Mouse (Mus musculus) forebrain, embryonic 15.5 days (tissue): ENCODE results near the gene Ndc1. TPM values are rescaled to one million over a fixed set of nuclear protein-coding genes. Genes with fewer than 3 reads are reported as not detected.

ENCODE experiments used
- ATAC-seq: fragments of 200-750 bp; cut with Nextera tagmentation; replicated peaks from 2 replicates; pipeline ENCODE4 v1.8.0; 2017; ENCODE audit warnings: mild to moderate bottlenecking, moderate TSS enrichment, moderate library complexity
- H3K27ac ChIP-seq: fragments of 300-500 bp; sonication (generic); replicated peaks from 2 replicates; pipeline ENCODE4 v1.5.1; 2015; ENCODE audit warnings: mild to moderate bottlenecking, inconsistent platforms
- H3K27me3 ChIP-seq: fragments of 300-500 bp; sonication (generic); 2 replicates; pipeline ENCODE4 v1.6.1; 2015; ENCODE audit warnings: inconsistent platforms
- H3K36me3 ChIP-seq: fragments of 300-500 bp; sonication (generic); 2 replicates; pipeline ENCODE4 v1.6.1; 2015; ENCODE audit warnings: mild to moderate bottlenecking, inconsistent platforms
- H3K4me1 ChIP-seq: fragments of 300-500 bp; sonication (generic); 2 replicates; pipeline ENCODE4 v1.6.1; 2015; ENCODE audit warnings: inconsistent platforms
- H3K4me2 ChIP-seq: fragments of 300-500 bp; sonication (generic); replicated peaks from 2 replicates; pipeline ENCODE4 v1.6.1; 2015; ENCODE audit warnings: mild to moderate bottlenecking, inconsistent platforms
- H3K4me3 ChIP-seq: fragments of 300-500 bp; sonication (generic); 2 replicates; pipeline ENCODE4 v1.5.1; 2015; ENCODE audit warnings: mild to moderate bottlenecking, inconsistent platforms
- H3K9ac ChIP-seq: fragments of 300-500 bp; sonication (generic); replicated peaks from 2 replicates; pipeline ENCODE4 v1.6.1; 2015; ENCODE audit warnings: mild to moderate bottlenecking, inconsistent platforms
- H3K9me3 ChIP-seq: fragments of 300-500 bp; sonication (generic); 2 replicates; pipeline ENCODE4 v1.6.1; 2016; ENCODE audit warnings: inconsistent platforms
- WGBS: fragments of 180-500 bp; shearing (Covaris S2); methylation state at CpG from one replicate; pipeline ENCODE4 v1.1.7; 2015; ENCODE audit warnings: mixed read lengths; 5-methylcytosine and 5-hydroxymethylcytosine counted together
- polyA plus RNA-seq: library from polyadenylated mRNA; unstranded; fragments of >200 nt; fragmentation: Nextera tagmentation; extraction: Ambion mirVana; gene quantifications from 2 replicates; pipeline ENCODE4 v1.2.1, GENCODE M21; 2015

The Ndc1 gene
- polyA plus RNA-seq, 1 experiment from 2014 or later = 18.9 TPM

DNA sequence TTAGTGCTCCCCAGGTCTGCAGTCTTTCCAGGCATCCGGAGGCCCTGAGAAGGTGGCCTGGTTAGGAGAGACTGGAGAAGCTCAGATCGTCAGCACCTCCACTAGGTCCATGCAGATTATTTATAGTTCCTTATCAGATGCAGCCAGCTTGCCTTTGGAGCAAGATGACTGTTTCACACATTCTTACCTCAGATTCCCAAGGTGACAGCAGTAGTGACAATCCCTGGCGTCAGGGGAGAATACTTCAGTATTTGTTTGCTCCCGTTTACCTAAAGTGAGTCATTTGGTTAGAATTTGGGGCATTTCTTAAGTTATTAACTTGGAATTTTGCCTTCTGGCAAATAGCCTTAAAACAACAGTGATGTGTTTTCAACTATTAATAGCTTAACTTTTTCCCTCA lies 7.1 kb downstream of the Ndc1 start:
- Histone ChIP-seq H3K27me3 (no peaks in the 10 kb centered on the region), H3K36me3 (peaks cover 56% of the 10 kb centered on the region), H3K27ac (no peak overlapping the region), H3K4me1 (no peaks in the 10 kb centered on the region), H3K9me3 (no peaks in the 10 kb centered on the region), H3K4me2 (no peak overlapping the region), H3K9ac (no peak overlapping the region), H3K4me3 (no peak overlapping the region)
- no peak for ATAC-seq
- WGBS = 90% methylated on average over 4 of the region's 4 CpGs

DNA sequence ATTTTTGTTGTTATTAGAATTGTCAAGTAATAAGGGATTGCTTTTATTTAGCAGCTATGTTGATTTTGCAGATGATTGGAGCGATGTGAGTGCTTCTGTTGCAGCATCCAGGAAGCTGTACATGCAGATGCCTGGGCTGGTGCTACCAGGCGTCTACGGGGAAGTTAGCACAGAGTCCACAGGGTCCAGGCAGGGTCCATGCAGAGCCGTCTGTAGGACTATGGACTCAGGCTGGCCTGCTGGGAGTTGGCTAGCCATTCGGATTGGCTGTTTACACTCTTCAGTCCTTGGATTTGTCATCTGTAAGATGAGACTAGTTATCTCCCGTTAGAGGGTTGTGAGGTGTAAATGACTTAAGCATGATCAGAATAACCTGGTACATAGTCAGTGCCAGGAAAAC lies 11.4 kb downstream of the Ndc1 start:
- no peak overlapping the region for H3K27ac ChIP-seq
- H3K36me3 ChIP-seq = peaks cover 59% of the 10 kb centered on the region
- H3K9me3 ChIP-seq = no peaks in the 10 kb centered on the region
- ATAC-seq = no peak
- no peak overlapping the region for H3K9ac ChIP-seq
- H3K27me3 ChIP-seq = no peaks in the 10 kb centered on the region
- no peak overlapping the region for H3K4me2 ChIP-seq
- H3K4me1 ChIP-seq = no peaks in the 10 kb centered on the region
- 92% methylated on average over 6 of the region's 6 CpGs for WGBS
- no peak overlapping the region for H3K4me3 ChIP-seq

DNA sequence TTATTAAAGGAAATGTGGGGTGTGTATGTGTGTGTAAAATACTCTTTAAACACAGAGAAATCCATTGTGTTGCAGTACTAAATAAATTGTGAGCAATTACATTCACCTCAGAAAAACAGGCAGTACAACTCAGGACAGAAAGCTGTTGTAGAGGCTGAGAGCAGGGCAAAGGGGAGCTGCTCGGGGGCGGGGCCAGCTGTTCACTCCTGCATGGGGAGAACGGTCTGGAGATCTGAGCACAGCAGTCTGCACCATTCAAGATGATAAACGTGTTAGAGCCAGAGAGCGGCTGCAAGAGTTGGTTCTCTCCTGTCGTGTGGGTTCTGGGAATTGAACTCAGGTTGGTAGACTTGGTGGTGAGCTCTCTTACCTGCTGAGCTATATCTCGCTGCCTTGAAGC lies 13.3 kb downstream of the Ndc1 start:
- WGBS = 85% methylated on average over 7 of the region's 7 CpGs
- Histone ChIP-seq H3K4me2 (no peak overlapping the region), H3K4me1 (no peaks in the 10 kb centered on the region), H3K4me3 (no peak overlapping the region), H3K36me3 (peaks cover 49% of the 10 kb centered on the region), H3K27ac (no peak overlapping the region), H3K9ac (no peak overlapping the region), H3K9me3 (no peaks in the 10 kb centered on the region), H3K27me3 (no peaks in the 10 kb centered on the region)
- ATAC-seq = no peak

DNA sequence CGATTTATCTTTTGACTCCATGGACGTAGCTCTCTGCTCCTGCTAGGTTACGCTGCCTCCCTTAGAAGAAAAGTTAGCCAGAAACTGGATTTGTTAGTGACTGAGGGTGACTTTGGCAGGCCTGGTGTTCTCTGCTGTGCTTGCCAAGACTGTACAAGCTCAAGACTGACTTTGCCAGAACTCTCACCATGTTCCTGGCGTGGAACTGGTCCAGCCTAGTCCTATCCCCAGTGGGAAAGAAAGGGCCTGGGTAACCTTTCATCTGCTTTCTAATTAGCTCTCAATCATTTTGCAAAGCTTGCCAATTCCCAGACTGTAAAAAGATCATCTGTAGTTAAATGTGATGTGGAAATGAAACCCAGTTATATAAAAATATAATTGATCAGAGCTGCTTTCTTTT lies 19.5 kb downstream of the Ndc1 start:
- H3K9me3 ChIP-seq = no peaks in the 10 kb centered on the region
- H3K27me3 ChIP-seq = no peaks in the 10 kb centered on the region
- peak overlapping the region; percentile 47; the same call in 1 of the 2 replicates for H3K27ac ChIP-seq
- peaks cover 9% of the 10 kb centered on the region; the same call in 1 of the 2 replicates for H3K4me1 ChIP-seq
- no peak overlapping the region for H3K4me2 ChIP-seq
- no peak overlapping the region for H3K4me3 ChIP-seq
- ATAC-seq = no peak
- WGBS = 69% methylated on average over 4 of the region's 4 CpGs
- H3K9ac ChIP-seq = no peak overlapping the region
- H3K36me3 ChIP-seq = peaks cover 46% of the 10 kb centered on the region

DNA sequence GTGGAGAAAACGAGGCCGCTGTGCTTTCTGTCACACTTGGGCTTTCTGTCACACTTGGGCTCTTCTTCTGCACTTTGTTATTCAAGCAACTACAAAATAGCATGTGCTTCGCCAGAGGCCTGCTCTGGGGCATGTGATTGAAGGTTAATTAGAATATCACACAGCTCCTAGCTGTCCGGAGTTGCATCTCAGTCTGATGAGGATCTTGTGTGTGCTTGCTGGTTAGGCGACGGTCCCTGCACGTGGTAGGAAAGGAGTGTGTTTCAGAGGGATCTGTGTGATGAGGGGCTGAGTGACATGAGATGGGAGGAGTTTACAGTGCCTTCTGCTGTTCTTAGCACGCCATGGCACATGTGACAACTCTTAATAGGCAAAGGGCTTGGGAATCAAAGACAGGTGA lies 19.9 kb downstream of the Ndc1 start:
- Histone ChIP-seq H3K36me3 (peaks cover 49% of the 10 kb centered on the region), H3K27ac (peak overlapping the region; percentile 47; the same call in 1 of the 2 replicates), H3K9ac (no peak overlapping the region), H3K4me3 (no peak overlapping the region), H3K4me2 (no peak overlapping the region), H3K27me3 (no peaks in the 10 kb centered on the region), H3K9me3 (no peaks in the 10 kb centered on the region), H3K4me1 (peaks cover 9% of the 10 kb centered on the region; the same call in 1 of the 2 replicates)
- WGBS = 56% methylated on average over 8 of the region's 8 CpGs
- peak; percentile 35; the same call in 1 of the 2 replicates for ATAC-seq

DNA sequence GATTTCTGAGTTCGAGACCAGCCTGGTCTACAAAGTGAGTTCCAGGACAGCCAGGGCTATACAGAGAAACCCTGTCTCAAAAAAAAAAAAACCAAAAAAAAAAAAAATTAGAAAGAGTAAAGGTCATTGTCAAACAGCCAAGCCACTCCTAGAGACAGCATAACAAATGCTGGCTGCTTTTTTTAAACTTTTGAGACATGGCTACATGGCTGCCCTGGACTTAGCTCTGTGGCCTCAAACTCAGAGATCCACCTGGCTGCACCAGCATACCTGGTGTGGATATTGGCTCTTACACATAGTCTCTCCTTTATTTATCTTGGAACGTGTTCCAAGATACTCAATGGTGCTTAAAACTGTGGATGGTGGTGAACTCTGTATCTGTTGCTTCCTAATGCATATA lies 20.7 kb downstream of the Ndc1 start:
- no peaks in the 10 kb centered on the region for H3K27me3 ChIP-seq
- no peak overlapping the region for H3K4me2 ChIP-seq
- H3K4me1 ChIP-seq = peaks cover 9% of the 10 kb centered on the region; the same call in 1 of the 2 replicates
- no peak overlapping the region for H3K27ac ChIP-seq
- no peak overlapping the region for H3K4me3 ChIP-seq
- no peaks in the 10 kb centered on the region for H3K9me3 ChIP-seq
- no peak for ATAC-seq
- H3K36me3 ChIP-seq = peaks cover 46% of the 10 kb centered on the region
- WGBS = 93% methylated on average over 2 of the region's 2 CpGs
- no peak overlapping the region for H3K9ac ChIP-seq

DNA sequence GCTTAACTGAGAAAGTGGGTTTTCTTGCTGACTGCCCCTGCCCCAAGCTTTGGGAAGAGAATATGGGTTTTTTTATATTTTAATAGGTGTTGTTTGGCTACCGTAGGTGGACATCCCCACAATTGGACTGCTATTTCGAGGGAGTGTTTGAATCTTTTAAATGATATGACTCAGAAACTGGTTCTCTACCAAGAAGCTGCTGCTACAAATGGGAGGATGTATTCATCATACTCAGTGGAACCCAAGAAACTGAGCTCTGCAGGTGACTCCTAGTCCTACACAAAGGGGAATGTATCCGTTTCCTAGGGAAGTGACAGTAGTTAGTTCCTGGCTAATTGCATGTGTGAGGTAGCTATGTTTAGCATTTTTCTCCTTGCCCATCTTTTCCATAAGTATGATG lies 21.8 kb downstream of the Ndc1 start:
- Histone ChIP-seq H3K9me3 (no peaks in the 10 kb centered on the region), H3K27me3 (no peaks in the 10 kb centered on the region)
- ATAC-seq = no peak

DNA sequence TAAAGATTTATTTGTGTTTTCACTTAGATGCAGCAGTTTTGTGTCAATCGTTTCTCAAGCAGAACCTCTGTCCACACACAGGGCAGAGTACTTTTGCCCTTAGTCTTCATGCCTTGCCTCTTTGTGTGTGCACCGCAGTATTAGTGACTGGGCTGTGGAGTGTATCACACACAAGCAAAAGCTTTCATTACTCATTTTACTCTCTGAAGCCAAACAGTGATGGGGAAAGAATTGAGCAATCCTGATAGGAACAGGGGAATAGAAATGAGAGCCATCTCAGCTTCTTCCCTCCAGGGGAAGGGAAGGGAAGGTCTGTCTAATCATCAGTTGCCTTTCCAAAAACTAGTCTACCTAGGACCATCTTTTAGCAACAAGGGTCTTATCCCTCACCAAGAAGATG lies 26.2 kb downstream of the Ndc1 start:
- Histone ChIP-seq H3K9ac (no peak overlapping the region), H3K4me3 (no peak overlapping the region), H3K9me3 (no peaks in the 10 kb centered on the region), H3K4me2 (no peak overlapping the region), H3K27me3 (no peaks in the 10 kb centered on the region), H3K27ac (no peak overlapping the region), H3K36me3 (peaks cover 38% of the 10 kb centered on the region), H3K4me1 (no peaks in the 10 kb centered on the region)
- ATAC-seq = no peak
- WGBS = 92% methylated on average over 2 of the region's 2 CpGs

More for the DNA sequence above, 21.8 kb downstream of the Ndc1 start:
- peaks cover 47% of the 10 kb centered on the region for H3K36me3 ChIP-seq
- peaks cover 9% of the 10 kb centered on the region; the same call in 1 of the 2 replicates for H3K4me1 ChIP-seq
- no peak overlapping the region for H3K27ac ChIP-seq
- no peak overlapping the region for H3K4me2 ChIP-seq
- H3K9ac ChIP-seq = no peak overlapping the region
- H3K4me3 ChIP-seq = no peak overlapping the region
- 91% methylated on average over 3 of the region's 3 CpGs for WGBS

DNA sequence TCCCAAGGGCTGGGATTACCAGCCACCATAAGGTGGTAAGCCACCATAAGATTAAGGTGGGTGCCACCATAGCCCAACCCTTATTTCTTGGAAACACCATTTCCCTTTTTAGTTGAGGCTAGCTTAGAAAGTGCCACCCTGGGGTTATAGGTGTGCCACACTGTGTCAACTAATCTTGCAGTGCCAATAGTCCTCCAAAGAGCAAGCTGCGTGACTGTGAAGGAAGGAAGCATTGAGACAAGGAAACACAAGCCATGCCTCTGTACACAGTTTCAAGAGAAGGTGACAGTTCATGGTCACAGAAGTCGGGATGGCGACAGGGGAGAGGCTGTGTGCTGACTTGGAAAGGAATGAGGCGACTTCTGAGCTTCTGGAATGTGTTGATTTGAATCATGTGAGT lies 52.6 kb downstream of the Ndc1 start:
- no peak overlapping the region for H3K4me2 ChIP-seq
- H3K36me3 ChIP-seq = peaks cover 7% of the 10 kb centered on the region; the same call in 1 of the 2 replicates
- WGBS = 90% methylated on average over 4 of the region's 4 CpGs
- no peak for ATAC-seq
- H3K4me3 ChIP-seq = no peak overlapping the region
- no peaks in the 10 kb centered on the region for H3K27me3 ChIP-seq
- H3K27ac ChIP-seq = no peak overlapping the region
- H3K9ac ChIP-seq = no peak overlapping the region
- H3K9me3 ChIP-seq = no peaks in the 10 kb centered on the region
- peaks cover 5% of the 10 kb centered on the region for H3K4me1 ChIP-seq

DNA sequence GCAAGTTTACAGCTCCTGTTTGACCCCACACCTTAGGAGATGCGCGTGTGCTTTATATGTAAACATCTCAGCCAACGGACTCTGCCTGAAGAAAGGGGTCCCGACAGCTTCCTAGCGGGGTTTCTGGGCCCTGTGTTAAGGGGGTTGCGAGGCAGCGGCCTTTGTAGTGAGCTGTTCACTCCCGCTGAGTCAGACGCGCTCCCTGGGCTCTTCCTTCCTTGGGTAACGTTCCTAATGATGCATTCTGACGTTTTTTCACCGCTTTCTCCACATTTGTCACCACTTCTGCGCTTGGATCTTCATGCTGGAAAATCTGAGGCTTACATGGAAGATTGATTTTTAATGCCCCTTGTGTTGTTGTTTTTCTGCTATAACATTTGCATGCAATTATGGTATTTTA lies 54.1 kb downstream of the Ndc1 start:
- no peak overlapping the region for H3K9ac ChIP-seq
- no peaks in the 10 kb centered on the region for H3K9me3 ChIP-seq
- H3K4me2 ChIP-seq = peak overlapping the region; percentile 33
- no peak overlapping the region for H3K27ac ChIP-seq
- no peak overlapping the region for H3K4me3 ChIP-seq
- no peaks in the 10 kb centered on the region for H3K27me3 ChIP-seq
- WGBS = 6% methylated on average over 14 of the region's 14 CpGs
- H3K4me1 ChIP-seq = peaks cover 5% of the 10 kb centered on the region
- no peak for ATAC-seq
- peaks cover 7% of the 10 kb centered on the region; the same call in 1 of the 2 replicates for H3K36me3 ChIP-seq

DNA sequence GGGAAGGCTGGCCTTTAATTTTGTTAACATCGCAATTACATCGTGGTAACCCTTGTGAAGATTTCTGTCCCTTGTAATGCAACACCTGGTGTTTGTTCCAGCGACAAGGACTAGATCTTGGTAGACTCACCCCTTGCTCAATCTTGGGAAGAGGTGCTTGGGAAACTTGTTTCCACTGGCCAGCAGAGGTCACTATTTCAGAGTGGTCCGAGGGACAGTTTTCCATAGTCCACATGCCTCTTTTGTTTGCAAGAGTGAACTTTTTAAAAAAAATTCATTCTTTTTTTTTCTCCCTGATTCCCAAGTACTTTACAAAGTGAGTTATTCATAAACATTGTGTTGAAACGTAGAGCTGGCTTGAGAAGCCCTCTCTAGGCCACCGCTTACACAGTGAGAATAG lies 54.6 kb downstream of the Ndc1 start:
- no peak overlapping the region for H3K4me3 ChIP-seq
- H3K27me3 ChIP-seq = no peaks in the 10 kb centered on the region
- H3K9ac ChIP-seq = no peak overlapping the region
- H3K27ac ChIP-seq = no peak overlapping the region
- peaks cover 5% of the 10 kb centered on the region for H3K4me1 ChIP-seq
- peaks cover 7% of the 10 kb centered on the region; the same call in 1 of the 2 replicates for H3K36me3 ChIP-seq
- H3K4me2 ChIP-seq = no peak overlapping the region
- 21% methylated on average over 6 of the region's 6 CpGs for WGBS
- no peak for ATAC-seq
- H3K9me3 ChIP-seq = no peaks in the 10 kb centered on the region

DNA sequence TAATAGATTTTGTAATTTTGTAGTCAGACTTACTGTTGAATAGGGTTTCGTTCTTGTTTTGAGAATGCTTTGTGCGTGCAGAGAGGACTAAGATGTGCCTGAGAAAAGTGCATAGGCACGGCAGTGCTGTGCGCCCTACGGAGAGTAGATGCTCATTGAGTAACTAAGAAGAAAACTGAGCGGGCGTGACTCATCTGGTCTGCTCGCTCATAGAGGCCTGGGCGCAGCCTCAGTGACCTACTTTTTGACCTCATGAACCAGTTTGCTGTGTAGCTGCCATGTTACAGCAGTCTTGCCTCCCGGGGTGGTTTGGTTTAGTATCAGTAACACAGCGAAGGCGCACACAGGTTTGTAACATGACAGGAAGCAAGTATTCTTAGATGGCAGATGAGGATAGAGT lies 58.0 kb downstream of the Ndc1 start:
- Histone ChIP-seq H3K27me3 (no peaks in the 10 kb centered on the region), H3K9me3 (no peaks in the 10 kb centered on the region), H3K27ac (no peak overlapping the region), H3K4me2 (no peak overlapping the region), H3K9ac (no peak overlapping the region), H3K4me1 (peaks cover 5% of the 10 kb centered on the region), H3K4me3 (no peak overlapping the region), H3K36me3 (no peaks in the 10 kb centered on the region)
- no peak for ATAC-seq
- WGBS = 95% methylated on average over 12 of the region's 12 CpGs

DNA sequence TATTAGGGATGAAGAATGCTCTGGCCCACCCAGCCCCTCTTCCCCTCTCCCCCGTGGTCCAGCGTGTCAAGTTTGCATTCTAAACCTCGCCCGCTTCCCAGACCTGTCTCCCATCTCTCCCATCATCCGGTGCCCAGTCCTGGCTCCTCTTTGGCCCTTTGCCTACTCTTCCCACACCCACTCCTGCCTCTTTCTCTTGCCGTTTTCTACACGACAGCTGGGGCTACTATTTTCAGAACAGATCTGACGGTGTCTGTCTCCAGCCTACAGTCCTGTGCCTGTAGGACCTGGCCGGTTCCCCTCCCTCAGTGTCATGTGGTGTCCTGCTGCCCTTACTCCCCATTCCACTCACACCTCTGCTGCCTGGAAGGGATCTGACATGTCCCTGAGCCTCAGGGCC lies 59.0 kb downstream of the Ndc1 start:
- no peak for ATAC-seq
- Histone ChIP-seq H3K4me3 (no peak overlapping the region), H3K9ac (no peak overlapping the region), H3K27ac (no peak overlapping the region), H3K36me3 (no peaks in the 10 kb centered on the region), H3K27me3 (no peaks in the 10 kb centered on the region), H3K4me2 (no peak overlapping the region), H3K4me1 (peaks cover 3% of the 10 kb centered on the region), H3K9me3 (no peaks in the 10 kb centered on the region)
- 79% methylated on average over 9 of the region's 9 CpGs for WGBS
